Mouse (Mus musculus) adrenal gland, postnatal 36 days (tissue): ENCODE results near the gene Golm1. TPM values are rescaled to one million over a fixed set of nuclear protein-coding genes. Genes with fewer than 3 reads are reported as not detected.

Experiments used
- DNase-seq, 2 experiments: peaks; one replicate each; pipeline ENCODE4 v3.0.0; 2021; ENCODE audit warnings: mixed read lengths in 1 of 2
- total RNA-seq, 2 experiments: library from RNA; stranded (reverse); gene quantifications; 2 replicates each; pipeline ENCODE4 v1.2.3; 2021

Golm1 gene
- total RNA-seq, 2 experiments from 2014 or later: 8.0 to 8.3 TPM

DNA sequence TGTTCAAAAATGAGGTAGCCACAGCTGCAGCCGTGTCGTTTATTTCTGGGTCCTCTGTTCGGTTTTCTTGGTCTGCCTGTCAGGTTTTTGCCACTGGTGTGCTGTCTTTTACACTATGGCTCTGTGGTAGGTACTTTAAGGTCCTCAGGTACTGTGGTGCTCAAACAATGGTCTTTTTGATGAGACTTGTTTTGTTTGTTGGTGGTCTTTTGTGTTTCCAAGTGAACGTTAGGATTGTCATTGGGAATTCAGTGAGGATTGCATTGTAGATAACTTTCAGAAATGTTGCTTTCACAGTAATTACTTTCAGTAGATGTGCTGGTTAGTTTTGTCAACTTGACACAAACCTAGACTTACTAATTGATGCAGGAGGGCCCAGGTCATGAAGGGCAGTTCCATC is 85.9 kb downstream of the Golm1 start:
- no peak for DNase-seq

DNA sequence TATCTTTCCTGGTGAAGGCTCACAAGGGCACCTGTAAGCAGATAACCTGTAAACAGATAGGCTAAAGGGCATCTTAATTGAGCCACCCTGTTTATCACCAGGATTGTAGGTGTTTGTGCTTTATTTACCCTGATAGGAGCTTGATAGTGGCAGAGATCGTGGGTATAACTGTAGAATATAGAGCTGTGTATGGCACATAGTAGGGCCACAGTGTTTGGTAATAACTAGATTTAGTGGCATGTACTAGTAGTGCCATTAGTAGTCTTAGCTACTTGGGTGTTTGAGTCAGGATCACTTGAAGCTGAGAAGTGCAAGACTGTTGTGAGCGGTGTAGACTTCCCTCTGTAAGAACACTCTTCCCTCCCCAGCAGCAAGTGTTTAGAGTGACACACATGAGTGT is 88.4 kb downstream of the Golm1 start:
- no peak for DNase-seq

GRCm38 (mm10) chr13:59585648-59586005 is 90.0 kb downstream of the Golm1 start:
- DNase-seq: no peak

GRCm38 (mm10) chr13:59584947-59585647 is 90.5 kb downstream of the Golm1 start, which contains the start of the genes Agtpbp1 and Naa35:
Gene Agtpbp1 (minus strand): TSS chr13:59585227.
Gene Naa35 (plus strand): TSS chr13:59585259.
- DNase-seq: peak; percentile 100

Other genes starting within 250 kb of the Golm1 start
- gene Agtpbp1, start 90.6 kb downstream of the Golm1 start, total RNA-seq: 10 to 100 TPM; 35.8 to 41.9 TPM
- gene Naa35, start 90.6 kb downstream of the Golm1 start, total RNA-seq: 10 to 100 TPM; 69.9 to 72.4 TPM
- gene 4921517D22Rik, start 18.3 kb upstream of the Golm1 start, total RNA-seq: not detected
- gene Spata31d1a, start 34.5 kb upstream of the Golm1 start, total RNA-seq: not detected
- not detected for gene Spata31d1b, start 36.5 kb upstream of the Golm1 start, total RNA-seq
- gene Spata31d1d, start 55.9 kb upstream of the Golm1 start, total RNA-seq: not detected
- under 1 TPM; 0.23 to 0.36 TPM for gene 1700014D04Rik, start 70.9 kb upstream of the Golm1 start, total RNA-seq
- 100 to 1,000 TPM in 1 of 2 experiments, 10 to 100 TPM in 1; 97.6 to 107 TPM for gene Isca1, start 94.0 kb upstream of the Golm1 start, total RNA-seq
- gene Gm49354, start 106.4 kb upstream of the Golm1 start, total RNA-seq: not detected
- gene Tut7, start 147.3 kb upstream of the Golm1 start, total RNA-seq: 10 to 100 TPM; 68.6 to 71.0 TPM